9 mouse cellular contexts compared by ENCODE assay signal in genomic region chr19:45045651-45046050, GRCm38 (mm10). TPM values are rescaled to one million over a fixed set of nuclear protein-coding genes. Genes with fewer than 3 reads are reported as not detected.
DNase-seq lines count a peak whose midpoint lies in the region; ATAC-seq and TF ChIP-seq lines count a peak whose summit lies in the region.
"Had no signal": no experiment of that assay in that cellular context is flagged by ENCODE, and none has a peak within 500 bp of the region (broad histone marks: within the 10 kb centered on the region; RNA-seq: fewer than 3 reads in every experiment).

Gene Pdzd7, minus strand, starts transcription at chr19:45045717.

- peak within 1 kb of the TSS; percentile 76 for H3K4me3 ChIP-seq in thymus, adult 2 months (ENCODE audit: control insufficient read depth, insufficient read depth, low read length)
- peak within 1 kb of the TSS; percentile 38 to 61; a peak in 3 of 4 replicates for H3K4me3 ChIP-seq in liver, embryonic 14.5 days (ENCODE audit: insufficient read depth in 1 of 2, low read depth in 2 of 2, low read length in 2 of 2)

- no peak for TF ChIP-seq EP300 in liver, embryonic 14.5 days (IDR thresholded peaks at IDR 0.05; ENCODE audit: low read depth)

- 80% methylated on average over 5 of the region's 5 CpGs for WGBS in thymus, adult 2 months
- 56% methylated on average over 5 of the region's 5 CpGs for WGBS in liver, embryonic 14.5 days (ENCODE audit: insufficient replicate concordance)

- H3K4me2 ChIP-seq in liver, embryonic 14.5 days (ENCODE audit: low read depth) = peak within 1 kb of the TSS; percentile 59

- H3K4me1 ChIP-seq in thymus, adult 2 months (replicated peaks; ENCODE audit: control insufficient read depth, insufficient read depth, low read length) = peaks cover 21% of the 10 kb centered on the region
- peaks cover 0 to 19% of the 10 kb centered on the region in 2 experiments; a peak in 2 of 4 replicates for H3K4me1 ChIP-seq in liver, embryonic 14.5 days (replicated peaks; ENCODE audit: control insufficient read depth in 2 of 2, insufficient read depth in 2 of 2, low read length in 1 of 2)

- no peak within 1 kb of the TSS for H3K27ac ChIP-seq in thymus, adult 2 months (ENCODE audit: control insufficient read depth, insufficient read depth, low read length)
- H3K27ac ChIP-seq in liver, embryonic 14.5 days = no peak within 1 kb of the TSS

- no peak within 1 kb of the TSS for H3K9ac ChIP-seq in liver, embryonic 14.5 days (replicated peaks)

- no peak for TF ChIP-seq POLR2A in thymus, adult 2 months (IDR thresholded peaks at IDR 0.05; ENCODE audit: control insufficient read depth, extremely low read depth, insufficient read depth, low read length, poor library complexity)

- H3K9me3 ChIP-seq in liver, embryonic 14.5 days (ENCODE audit: control insufficient read depth, low read length) = no peaks in the 10 kb centered on the region

- H3K36me3 ChIP-seq in thymus, adult 2 months (ENCODE audit: control insufficient read depth, insufficient read depth, low read length) = no peaks in the 10 kb centered on the region; the same call in 1 of the 2 replicates
- no peaks in the 10 kb centered on the region for H3K36me3 ChIP-seq in liver, embryonic 14.5 days (replicated peaks; ENCODE audit: control insufficient read depth, insufficient read depth, low read depth)

- no peaks in the 10 kb centered on the region; the same call in 1 of the 2 replicates for H3K27me3 ChIP-seq in thymus, adult 2 months (ENCODE audit: control insufficient read depth, insufficient read depth, low read length)
- peaks cover 23% of the 10 kb centered on the region for H3K27me3 ChIP-seq in liver, embryonic 14.5 days (ENCODE audit: control insufficient read depth, insufficient read depth, low read length)

- no peak for ATAC-seq in liver, embryonic 14.5 days (ENCODE audit: insufficient read depth)

- TF ChIP-seq CTCF in thymus, adult 2 months (IDR thresholded peaks at IDR 0.05; ENCODE audit: borderline replicate concordance, control insufficient read depth, extremely low read depth, insufficient read depth, low read length, poor library complexity) = no peak
- no peak for TF ChIP-seq CTCF in liver, embryonic 14.5 days (IDR thresholded peaks at IDR 0.05; ENCODE audit: low read depth)

- DNase-seq in gastrocnemius, postnatal 10 days = no peak
- no peak for DNase-seq in gastrocnemius, adult 18-20 months (ENCODE audit: low spot score)
- no peak for DNase-seq in thymus, adult 2 months
- no peak for DNase-seq in thymus, postnatal 0 days (ENCODE audit: low spot score)
- DNase-seq in liver, embryonic 14.5 days (ENCODE audit: low read depth in 3 of 3, low spot score in 3 of 3) = no peak
- DNase-seq in frontal cortex, postnatal 14 days (ENCODE audit: low spot score in 2 of 2) = no peak
- DNase-seq in spleen, postnatal 14 days (ENCODE audit: low spot score in 2 of 2) = no peak
- no peak for DNase-seq in right cerebral cortex, postnatal 4 days
- DNase-seq: cerebellum, adult 18-20 months had no signal

RNA-seq across cellular contexts. Expression of gene Pdzd7, which starts in this region (rescaled TPM):
- 10 to 100 TPM; 12.4 to 19.5 TPM for total RNA-seq in gastrocnemius, postnatal 10 days (2021)
- total RNA-seq in gastrocnemius, adult 18-20 months (2021) = 1 to 10 TPM; 4.7 to 5.4 TPM
- polyA plus RNA-seq in thymus, adult 2 months (2012; rRNA removed) = 0.33 and 0.47 TPM in 2 replicates
- 0.05 and 0.08 TPM in 2 replicates for polyA plus RNA-seq in thymus, postnatal 0 days (2015; fragmentation: Nextera tagmentation; extraction: Ambion mirVana)
- polyA plus RNA-seq in liver, embryonic 14.5 days (2012; rRNA removed) = 0.02 and 0.03 TPM in 2 replicates
- polyA plus RNA-seq in liver, embryonic 14.5 days (2014; fragmentation: Nextera tagmentation; extraction: Ambion mirVana) = not detected in 2 replicates
